Mouse (Mus musculus) limb, embryonic 14.5 days (tissue): ENCODE measurements at regions not wholly inside any gene's neighbourhood (a gene's known extent, or its start where the extent isn't known, plus 50 kb on each side); places are given as distances from the start of the nearest gene placed in this dataset.

Experiments used
- ATAC-seq: fragments of 200-750 bp; cut with Nextera tagmentation; 2 replicates; pipeline ENCODE4 v1.8.0; 2017; ENCODE audit warnings: low read depth, moderate number of reproducible peaks, moderate TSS enrichment; ENCODE audit not compliant: low FRiP score
- DNase-seq: peaks from one replicate; pipeline ENCODE4 v3.0.0-alpha.2; 2015; ENCODE audit warnings: low spot score
- H3K27ac ChIP-seq: fragments of 300-500 bp; sonication (generic); replicated peaks from 2 replicates; pipeline ENCODE4 v1.5.1; 2014; ENCODE audit warnings: low read depth, mild to moderate bottlenecking, low read length, moderate library complexity, mixed read lengths
- H3K27me3 ChIP-seq: fragments of 300-500 bp; sonication (generic); 2 replicates; pipeline ENCODE4 v1.6.1; 2014; ENCODE audit warnings: low read length, mixed read lengths; ENCODE audit not compliant: control insufficient read depth, insufficient read depth
- H3K36me3 ChIP-seq: fragments of 300-500 bp; sonication (generic); 2 replicates; pipeline ENCODE4 v1.6.1; 2014; ENCODE audit warnings: mild to moderate bottlenecking, low read length, moderate library complexity, mixed read lengths; ENCODE audit not compliant: control insufficient read depth, insufficient read depth
- H3K4me1 ChIP-seq: fragments of 300-500 bp; sonication (generic); 2 replicates; pipeline ENCODE4 v1.6.1; 2014; ENCODE audit warnings: antibody characterized with exemption, low read length, mixed read lengths; ENCODE audit not compliant: control insufficient read depth, insufficient read depth
- H3K4me2 ChIP-seq: fragments of 300-500 bp; sonication (generic); replicated peaks from 2 replicates; pipeline ENCODE4 v1.6.1; 2014; ENCODE audit warnings: low read depth, mild to moderate bottlenecking, low read length, moderate library complexity; ENCODE audit not compliant: severe bottlenecking
- H3K4me3 ChIP-seq: fragments of 300-500 bp; sonication (generic); replicated peaks from 2 replicates; pipeline ENCODE4 v1.5.1; 2014; ENCODE audit warnings: low read length
- H3K9ac ChIP-seq: fragments of 300-500 bp; sonication (generic); 2 replicates; pipeline ENCODE4 v1.6.1; 2014; ENCODE audit warnings: mild to moderate bottlenecking, low read depth, low read length, moderate library complexity; ENCODE audit not compliant: severe bottlenecking
- H3K9me3 ChIP-seq: fragments of 300-500 bp; sonication (generic); 2 replicates; pipeline ENCODE4 v1.6.1; 2016; ENCODE audit warnings: low read length; ENCODE audit not compliant: control insufficient read depth
- POLR2A ChIP-seq: fragments of 200-500 bp; IDR thresholded peaks from 2 replicates; pipeline ENCODE4 v1.8.0; 2012; ENCODE audit warnings: inconsistent platforms, mild to moderate bottlenecking, moderate library complexity, borderline replicate concordance; ENCODE audit not compliant: insufficient read depth, insufficient read length; ENCODE audit errors: extremely low read depth
- WGBS: fragments of 180-500 bp; shearing (Covaris S2); extraction: QIAGEN DNeasy Blood & Tissue Kit; methylation state at CpG from one replicate; pipeline ENCODE4 v1.1.7; 2014; 5-methylcytosine and 5-hydroxymethylcytosine counted together

- ATAC-seq = no peak
- Histone ChIP-seq H3K4me1 (no peaks in the 10 kb centered on the region), H3K9me3 (no peaks in the 10 kb centered on the region), H3K27ac (no peak overlapping the region), H3K27me3 (no peaks in the 10 kb centered on the region), H3K36me3 (no peaks in the 10 kb centered on the region), H3K9ac (no peak overlapping the region), H3K4me2 (no peak overlapping the region), H3K4me3 (no peak overlapping the region)
- 95% methylated on average over 3 of the region's 3 CpGs for WGBS
- TF ChIP-seq POLR2A = no peak
- DNase-seq = no peak
These were observed 306.4 kb downstream of the Mycn start for GRCm38 (mm10) chr12:12635308-12635707.

DNA sequence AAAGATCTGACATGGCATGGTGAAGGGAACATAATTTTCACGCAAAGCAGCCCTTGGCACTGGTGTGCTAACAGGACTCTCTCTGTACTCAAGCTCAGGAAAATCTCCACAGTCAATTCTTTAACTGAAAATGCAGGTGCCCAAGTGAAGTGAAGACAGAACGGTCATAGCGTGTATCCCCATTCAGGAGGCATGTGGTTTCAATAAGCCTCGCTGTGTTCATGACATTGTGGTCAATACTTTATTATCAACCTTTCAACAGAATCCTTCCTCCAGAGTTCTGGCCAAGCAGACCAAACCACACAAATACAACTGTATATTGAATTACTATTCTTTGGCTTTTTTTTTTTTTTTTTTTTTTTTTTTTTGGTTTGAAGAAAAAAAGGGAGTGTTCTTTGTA, 314.1 kb downstream of the Mycn start:
- H3K36me3 ChIP-seq = no peaks in the 10 kb centered on the region
- H3K9me3 ChIP-seq = no peaks in the 10 kb centered on the region
- no peak for TF ChIP-seq POLR2A
- DNase-seq = no peak
- no peaks in the 10 kb centered on the region for H3K4me1 ChIP-seq
- H3K4me2 ChIP-seq = no peak overlapping the region
- H3K27ac ChIP-seq = no peak overlapping the region
- no peaks in the 10 kb centered on the region for H3K27me3 ChIP-seq
- WGBS = 49% methylated on average over 4 of the region's 4 CpGs
- no peak overlapping the region for H3K4me3 ChIP-seq
- no peak overlapping the region for H3K9ac ChIP-seq
- no peak for ATAC-seq

GRCm38 (mm10) chr12:12625788-12626187, 315.9 kb downstream of the Mycn start:
- Histone ChIP-seq H3K36me3 (no peaks in the 10 kb centered on the region), H3K4me1 (no peaks in the 10 kb centered on the region), H3K4me2 (no peak overlapping the region), H3K4me3 (no peak overlapping the region), H3K27me3 (no peaks in the 10 kb centered on the region), H3K27ac (no peak overlapping the region), H3K9ac (no peak overlapping the region), H3K9me3 (no peaks in the 10 kb centered on the region)
- 40% methylated on average over 1 of the region's 1 CpGs for WGBS
- DNase-seq (no peak), ATAC-seq (no peak)
- no peak for TF ChIP-seq POLR2A

GRCm38 (mm10) chr12:12622712-12623292, 318.9 kb downstream of the Mycn start:
- 25% methylated on average over 5 of the region's 5 CpGs for WGBS
- H3K9me3 ChIP-seq = no peaks in the 10 kb centered on the region
- TF ChIP-seq POLR2A = no peak
- no peak overlapping the region for H3K9ac ChIP-seq
- H3K4me2 ChIP-seq = no peak overlapping the region
- ATAC-seq = peak; percentile 68
- no peak overlapping the region for H3K4me3 ChIP-seq
- no peaks in the 10 kb centered on the region for H3K36me3 ChIP-seq
- DNase-seq = peak; percentile 89
- H3K27me3 ChIP-seq = no peaks in the 10 kb centered on the region
- no peaks in the 10 kb centered on the region for H3K4me1 ChIP-seq
- no peak overlapping the region for H3K27ac ChIP-seq

GRCm38 (mm10) chr12:12621506-12621905, 320.2 kb downstream of the Mycn start:
- TF ChIP-seq POLR2A = no peak
- H3K9me3 ChIP-seq = 0 out of 2 replicates have a peak, but pooled peaks cover 3% of the 10 kb centered on the region
- H3K4me1 ChIP-seq = no peaks in the 10 kb centered on the region
- H3K4me2 ChIP-seq = no peak overlapping the region
- no peak overlapping the region for H3K4me3 ChIP-seq
- no peak overlapping the region for H3K9ac ChIP-seq
- DNase-seq (no peak), ATAC-seq (no peak)
- no peak overlapping the region for H3K27ac ChIP-seq
- H3K36me3 ChIP-seq = no peaks in the 10 kb centered on the region
- no peaks in the 10 kb centered on the region for H3K27me3 ChIP-seq
- WGBS = 53% methylated on average over 9 of the region's 9 CpGs

- no peaks in the 10 kb centered on the region for H3K27me3 ChIP-seq
- WGBS = 81% methylated on average over 5 of the region's 5 CpGs
- no peak for ATAC-seq
- H3K9me3 ChIP-seq = 0 out of 2 replicates have a peak, but pooled peaks cover 3% of the 10 kb centered on the region
- TF ChIP-seq POLR2A = no peak
- H3K36me3 ChIP-seq = no peaks in the 10 kb centered on the region
- no peak overlapping the region for H3K4me3 ChIP-seq
- DNase-seq = no peak
- no peak overlapping the region for H3K27ac ChIP-seq
- H3K4me2 ChIP-seq = no peak overlapping the region
- no peaks in the 10 kb centered on the region for H3K4me1 ChIP-seq
- no peak overlapping the region for H3K9ac ChIP-seq
These were observed 321.4 kb downstream of the Mycn start for GRCm38 (mm10) chr12:12620316-12620715.
